Mouse (Mus musculus): Measurements from ENCODE around the gene Kalrn.

The Kalrn gene

GRCm38 (mm10) chr16:34573151-34573802, at the start of gene Kalrn:
Gene Kalrn (minus strand): TSS chr16:34573532.
- DNase-seq (ENCODE audit: low spot score in 2 of 2): peak; percentile 88 to 89

DNA sequence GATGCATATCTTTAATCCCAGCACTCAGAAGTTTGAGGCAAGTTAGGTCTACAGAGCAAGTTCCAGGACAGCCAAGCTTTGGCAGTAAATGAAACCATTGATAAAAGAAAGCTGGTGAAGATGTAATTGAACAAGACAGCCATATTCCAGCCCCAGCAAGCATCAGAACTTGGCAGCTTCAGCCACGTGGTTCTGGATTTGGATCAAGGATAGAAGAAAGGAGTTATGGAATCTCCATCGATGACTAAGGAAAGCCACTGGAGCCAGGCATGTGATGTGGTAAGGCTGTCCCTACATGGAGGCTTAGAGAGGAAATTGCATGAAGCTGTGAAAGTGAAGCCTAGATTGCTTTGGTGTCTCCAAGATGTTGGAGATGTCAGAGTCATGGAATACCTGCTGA, 40.7 kb upstream of the Kalrn start:
- no peak for DNase-seq (ENCODE audit: low spot score in 2 of 2)

- no peak for DNase-seq (ENCODE audit: low spot score in 2 of 2)
These were observed 36.8 kb upstream of the Kalrn start for GRCm38 (mm10) chr16:34610137-34610536.

DNA sequence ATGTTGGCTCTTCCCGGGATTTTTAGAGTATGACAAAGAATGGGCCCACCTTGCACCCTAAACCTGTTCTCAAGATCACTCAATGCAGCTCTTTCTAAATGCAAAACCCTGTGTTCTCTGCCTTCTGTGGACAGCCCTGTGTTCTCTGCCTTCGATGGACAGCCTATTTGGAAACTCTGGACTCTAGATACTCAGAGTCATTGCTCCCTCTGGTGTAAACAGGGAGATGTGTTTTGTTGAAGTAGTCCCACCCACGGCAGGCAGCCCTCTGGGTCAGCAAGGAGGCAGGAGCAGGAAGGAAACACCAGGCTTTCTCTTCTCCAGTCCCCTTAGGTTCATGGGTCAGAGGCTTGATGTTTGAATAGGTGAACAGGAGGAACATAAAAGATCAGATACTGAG, 32.3 kb upstream of the Kalrn start:
- peak; percentile 29 to 32 for DNase-seq (ENCODE audit: low spot score in 2 of 2)

DNA sequence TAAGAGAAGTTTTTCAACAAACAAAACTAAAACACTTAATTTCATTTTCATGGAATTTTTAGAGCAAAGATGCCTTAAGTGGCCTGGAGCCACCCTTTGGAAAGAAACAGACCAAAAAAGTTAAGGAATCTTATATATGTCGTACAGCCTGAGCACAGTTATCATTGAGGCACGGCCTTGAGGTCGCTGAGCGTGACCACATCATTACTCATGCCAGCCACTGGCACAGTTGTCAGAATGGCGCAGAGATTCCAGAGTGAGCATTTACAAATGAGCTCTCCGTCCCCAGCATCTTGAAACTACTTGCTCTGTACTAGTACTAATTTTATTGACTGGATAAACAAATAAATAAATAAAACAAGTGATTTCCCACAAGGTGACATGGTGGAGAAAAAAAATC, 30.5 kb upstream of the Kalrn start:
- DNase-seq (ENCODE audit: low spot score in 2 of 2): no peak

- DNase-seq (ENCODE audit: low spot score in 2 of 2): no peak
These were observed 29.7 kb upstream of the Kalrn start for GRCm38 (mm10) chr16:34603076-34603475.

- DNase-seq (ENCODE audit: low spot score in 2 of 2): no peak
These were observed 28.6 kb upstream of the Kalrn start for GRCm38 (mm10) chr16:34601954-34602353.

GRCm38 (mm10) chr16:34595294-34595693, 22.0 kb upstream of the Kalrn start:
- no peak for DNase-seq (ENCODE audit: low spot score in 2 of 2)

- DNase-seq (ENCODE audit: low spot score in 2 of 2): no peak
These were observed 21.4 kb upstream of the Kalrn start for GRCm38 (mm10) chr16:34594597-34595262.

DNA sequence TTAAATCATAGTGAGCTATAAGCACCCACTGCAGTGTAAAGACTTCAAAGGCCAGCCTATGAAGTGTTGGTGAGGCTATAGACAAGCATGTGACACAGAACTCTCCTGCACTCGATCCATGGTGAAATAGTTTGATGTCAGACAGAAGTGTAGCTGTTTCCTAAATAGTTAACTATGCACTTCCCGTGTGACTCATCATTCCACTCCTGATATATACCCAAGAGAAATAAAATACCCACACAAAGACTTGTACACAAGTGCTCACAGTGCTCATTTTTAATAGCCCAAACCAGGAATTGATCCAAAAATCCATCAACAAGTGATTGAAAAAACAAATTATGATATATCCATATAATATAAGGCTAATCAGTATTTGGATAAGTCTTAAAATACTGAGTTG, 19.4 kb upstream of the Kalrn start:
- no peak for DNase-seq (ENCODE audit: low spot score in 2 of 2)

GRCm38 (mm10) chr16:34591934-34592333, 18.6 kb upstream of the Kalrn start:
- no peak for DNase-seq (ENCODE audit: low spot score in 2 of 2)

GRCm38 (mm10) chr16:34579671-34580326, 6.5 kb upstream of the Kalrn start:
- DNase-seq (ENCODE audit: low spot score in 2 of 2): no peak

DNA sequence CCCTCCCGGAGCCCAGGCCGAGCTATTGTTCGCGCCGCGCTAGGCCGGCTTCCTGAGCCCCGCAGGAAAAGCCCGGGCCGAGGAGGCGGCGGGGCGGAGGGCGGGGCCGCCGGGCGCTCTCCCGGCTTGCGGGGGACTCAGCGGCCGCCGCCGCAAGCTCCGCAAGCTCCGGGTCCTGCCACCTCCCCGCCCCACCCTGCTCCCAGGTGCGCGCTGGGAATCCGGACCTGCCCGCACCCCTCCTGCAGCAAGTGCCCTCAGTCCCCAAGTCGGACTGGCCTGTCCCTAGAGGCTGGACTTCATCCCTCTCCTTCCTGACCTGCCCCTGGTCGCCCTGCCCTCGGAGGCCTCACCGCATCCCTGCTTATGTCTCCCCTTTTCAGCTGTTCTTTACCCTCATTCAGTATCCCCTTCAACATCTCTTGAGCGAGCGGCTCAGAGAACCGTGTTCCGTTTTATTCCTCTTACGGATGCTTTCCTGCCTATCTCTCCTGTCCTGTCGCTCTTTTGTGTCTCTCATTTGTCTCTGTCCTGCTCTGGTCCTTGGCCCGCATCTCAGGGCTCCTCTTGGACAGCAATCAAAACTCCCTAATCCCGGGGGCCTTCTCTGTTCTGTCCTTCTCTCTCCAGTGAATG, 642 bp upstream of the Kalrn start:
- DNase-seq (ENCODE audit: low spot score in 2 of 2): peak; percentile 28 to 35

GRCm38 (mm10) chr16:34572406-34573150, 754 bp downstream of the Kalrn start:
- DNase-seq (ENCODE audit: low spot score in 2 of 2): peak; percentile 13 to 30

DNA sequence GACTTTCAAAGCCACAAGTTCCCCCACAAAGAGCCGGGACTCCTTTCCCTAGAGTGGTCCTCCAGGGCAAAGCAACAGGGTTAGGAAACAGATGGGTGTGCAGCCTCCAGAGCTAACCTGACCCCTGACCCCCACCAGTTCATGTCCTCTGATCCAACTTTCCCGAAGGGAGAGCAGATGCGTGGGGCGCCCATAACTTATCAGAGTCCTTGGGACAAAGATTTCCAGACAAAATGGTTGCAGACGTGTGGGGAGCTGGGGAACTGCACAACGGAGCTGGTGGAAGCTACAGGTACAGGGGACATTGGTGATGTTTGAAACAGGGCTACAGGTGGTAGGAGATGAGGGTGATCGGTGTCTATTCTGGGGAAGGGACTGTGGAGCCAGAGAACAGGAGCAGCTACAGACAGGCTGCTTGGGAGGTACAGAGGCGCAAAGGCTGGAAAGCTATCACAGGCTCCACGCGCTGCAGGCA, 1.4 kb downstream of the Kalrn start:
- no peak for DNase-seq (ENCODE audit: low spot score in 2 of 2)

GRCm38 (mm10) chr16:34569897-34570296, 3.4 kb downstream of the Kalrn start:
- DNase-seq (ENCODE audit: low spot score in 2 of 2): no peak

DNA sequence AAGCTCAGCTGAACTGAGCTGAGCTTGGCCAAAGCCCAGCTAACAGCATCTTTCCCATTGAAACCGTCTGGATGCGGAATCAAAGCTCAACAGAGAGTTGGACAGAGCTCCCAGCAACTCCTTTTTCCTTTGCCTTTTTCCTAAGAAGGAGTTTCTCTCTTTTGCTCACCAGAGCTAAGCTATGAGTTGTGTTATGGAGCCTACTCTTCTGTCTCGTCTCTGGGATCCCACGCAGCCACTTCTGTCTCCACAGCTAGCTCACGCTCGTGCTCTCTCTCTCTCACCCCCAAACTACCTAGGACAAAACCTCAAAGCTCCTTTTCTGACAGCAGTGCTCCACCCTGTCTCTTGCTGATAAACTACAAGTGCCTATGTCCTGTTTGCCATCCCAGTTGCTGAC, 4.5 kb downstream of the Kalrn start:
- no peak for DNase-seq (ENCODE audit: low spot score in 2 of 2)

DNA sequence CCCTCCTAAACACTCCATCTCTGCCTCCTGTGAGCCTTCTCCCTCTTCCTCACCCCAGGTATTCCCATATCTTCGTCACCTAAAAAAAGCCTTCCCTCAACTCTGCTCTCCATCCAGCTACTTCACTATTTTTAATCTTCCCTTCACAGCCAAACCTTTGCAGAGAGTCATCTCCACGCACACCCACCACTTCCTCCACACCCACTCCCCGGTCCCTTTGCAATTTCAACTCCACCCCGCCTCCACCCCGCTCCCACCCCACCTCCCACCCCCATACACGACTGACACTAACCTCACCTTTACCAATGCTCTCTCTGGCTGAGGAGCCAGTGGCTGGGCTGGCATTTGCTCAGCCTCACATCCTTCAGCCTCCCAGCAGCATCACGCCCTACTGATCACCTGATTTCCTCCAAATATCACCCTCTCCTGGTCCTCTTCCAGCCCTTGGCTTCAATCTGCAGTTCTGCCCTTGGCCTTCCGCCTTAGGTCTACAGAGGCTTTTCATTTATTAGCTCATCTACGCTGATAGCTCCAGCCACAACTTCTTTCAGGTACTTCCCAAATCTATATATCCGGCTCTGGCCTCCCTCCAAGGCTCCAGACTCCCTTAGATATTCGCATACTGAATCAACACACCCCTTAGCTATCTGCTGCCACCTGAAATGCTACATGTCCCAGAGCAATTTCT, 9.6 kb downstream of the Kalrn start:
- DNase-seq (ENCODE audit: low spot score in 2 of 2): no peak

- no peak for DNase-seq (ENCODE audit: low spot score in 2 of 2)
These were observed 11.6 kb downstream of the Kalrn start for GRCm38 (mm10) chr16:34561734-34562135.

GRCm38 (mm10) chr16:34560814-34561213, 12.5 kb downstream of the Kalrn start:
- DNase-seq (ENCODE audit: low spot score in 2 of 2): no peak

DNA sequence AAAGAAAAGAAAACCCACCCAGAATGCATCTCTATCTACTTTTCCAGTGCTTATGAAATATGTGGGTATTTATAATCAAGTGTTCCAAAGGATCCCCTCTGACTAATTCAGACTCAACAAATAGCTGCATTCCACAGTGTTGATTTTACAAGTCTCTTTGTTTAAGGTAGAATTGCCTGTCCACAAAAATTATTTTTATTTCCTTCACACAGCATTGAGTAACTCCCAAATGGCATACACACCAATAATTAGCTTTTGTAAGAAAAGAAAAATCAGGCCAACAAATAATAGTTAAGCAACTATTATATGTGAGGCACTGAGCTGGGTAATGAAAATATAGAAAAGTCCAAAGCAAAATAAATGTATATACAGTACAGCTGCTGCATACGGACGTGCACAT, 12.9 kb downstream of the Kalrn start:
- DNase-seq (ENCODE audit: low spot score in 2 of 2): no peak

All from heart, adult 9 months (tissue).